Mouse (Mus musculus): ENCODE data around the gene Chn2.

Chn2 gene

DNA sequence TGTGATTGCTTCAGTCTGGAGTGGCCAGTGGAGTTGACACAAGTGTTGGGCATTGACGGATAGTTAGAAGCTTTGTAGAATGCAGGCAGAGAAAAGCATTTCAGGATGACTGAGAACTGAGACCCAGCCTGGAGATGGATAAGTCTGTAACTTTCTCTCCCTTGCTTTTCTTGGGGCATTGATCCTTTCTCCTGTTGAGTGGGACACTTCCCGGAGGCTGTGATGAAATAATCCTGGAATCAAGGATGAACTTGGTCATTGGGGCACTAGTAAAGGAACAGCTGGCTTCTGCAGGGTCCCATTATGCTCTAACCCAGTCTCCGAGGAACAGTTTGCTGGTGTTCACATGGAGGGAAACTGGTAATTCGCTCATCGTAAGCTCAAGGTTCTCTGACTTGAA, 4.2 kb downstream of the Chn2 start:
- DNase-seq, result no peak

DNA sequence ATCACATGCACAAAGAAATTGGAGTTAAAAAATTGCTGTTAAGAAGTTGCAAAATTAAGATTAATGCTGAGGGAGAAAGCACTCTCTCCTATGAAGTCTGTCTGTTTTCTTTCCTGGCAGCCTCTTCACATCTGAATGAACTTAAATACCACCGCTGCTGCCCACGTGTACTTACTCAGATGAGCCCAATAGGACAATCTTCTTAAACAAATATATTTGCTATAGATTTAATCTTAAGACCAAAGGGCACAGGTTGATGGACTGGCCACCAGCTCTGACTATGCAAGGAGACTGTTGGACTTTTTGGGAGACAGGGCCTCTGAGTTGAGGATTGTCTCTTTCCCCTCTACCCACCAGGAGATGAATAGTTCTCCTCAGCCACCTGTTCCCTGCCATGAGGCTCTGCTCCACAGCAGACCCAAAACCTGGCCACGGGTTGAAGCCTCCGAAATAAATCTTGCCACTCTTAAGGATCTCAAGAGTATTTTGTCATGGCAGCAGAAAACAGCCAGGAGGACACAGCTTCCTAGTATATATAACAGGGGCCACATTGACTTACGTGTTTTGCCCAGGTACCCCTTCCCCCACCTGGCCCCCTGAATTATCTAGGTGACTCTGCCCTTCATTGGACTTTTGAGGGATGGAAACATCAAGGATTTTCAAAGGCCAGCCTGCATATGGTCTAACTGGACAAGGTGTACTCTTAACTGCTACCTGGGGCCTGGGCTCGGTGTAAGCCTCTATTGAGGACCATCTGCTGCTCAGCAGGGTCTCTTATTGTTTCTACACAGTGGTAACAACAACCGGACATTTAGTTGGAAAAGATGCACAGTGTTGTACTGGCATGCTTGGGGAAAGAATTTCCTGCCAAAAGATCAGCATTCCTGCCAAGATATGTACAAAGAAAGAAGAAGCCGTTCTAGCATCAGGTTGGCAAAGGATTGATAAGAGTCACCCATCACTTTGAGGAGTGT, 6.7 kb downstream of the Chn2 start:
- no peak for DNase-seq

DNA sequence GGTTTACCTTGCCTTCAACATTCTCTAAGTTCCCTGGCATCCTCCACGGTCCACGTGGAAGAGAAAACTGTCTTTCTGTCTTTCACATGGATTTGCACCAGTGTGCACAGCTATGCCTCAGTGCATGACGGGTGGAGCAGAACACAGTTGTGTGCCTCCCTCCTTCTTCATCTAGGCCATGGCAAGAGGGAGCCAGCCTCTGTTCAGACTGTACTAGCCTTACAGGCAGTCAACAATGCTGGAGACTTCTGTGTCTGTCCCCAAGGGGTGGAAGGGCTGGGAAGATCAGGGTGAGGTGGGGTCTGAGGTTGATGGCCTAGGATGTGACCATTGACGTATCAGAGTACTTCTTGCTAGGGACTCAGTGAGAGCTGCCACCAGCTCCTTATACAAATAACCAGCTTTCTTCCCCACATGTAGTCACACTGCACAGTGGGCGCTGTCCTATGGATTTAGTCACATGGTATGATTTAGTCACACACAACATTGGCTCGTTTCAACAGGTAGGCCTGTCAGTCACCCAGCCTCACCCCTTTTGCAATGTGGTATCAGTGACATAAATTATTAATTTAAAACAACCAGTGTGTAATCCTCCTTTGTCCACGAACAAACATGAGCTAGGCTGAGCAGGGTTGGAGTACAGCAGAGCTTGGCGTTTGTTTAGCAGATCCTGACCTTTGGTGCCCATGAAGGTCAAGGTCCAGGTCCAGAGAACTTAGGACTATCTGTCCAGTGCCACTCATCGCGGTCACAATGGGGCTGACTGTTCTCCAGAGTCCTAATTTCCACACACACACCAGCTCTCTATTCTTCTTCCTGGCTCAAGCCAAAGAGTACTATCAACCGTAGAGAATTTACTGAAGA, 7.8 kb downstream of the Chn2 start:
- no peak for DNase-seq

- no peak for DNase-seq
Measured at GRCm38 (mm10) chr6:54048768-54049167, 9.4 kb downstream of the Chn2 start.

GRCm38 (mm10) chr6:54051173-54051572, 11.8 kb downstream of the Chn2 start:
- DNase-seq, result no peak

- DNase-seq, result no peak
Measured at GRCm38 (mm10) chr6:54052124-54052523, 12.8 kb downstream of the Chn2 start.

DNA sequence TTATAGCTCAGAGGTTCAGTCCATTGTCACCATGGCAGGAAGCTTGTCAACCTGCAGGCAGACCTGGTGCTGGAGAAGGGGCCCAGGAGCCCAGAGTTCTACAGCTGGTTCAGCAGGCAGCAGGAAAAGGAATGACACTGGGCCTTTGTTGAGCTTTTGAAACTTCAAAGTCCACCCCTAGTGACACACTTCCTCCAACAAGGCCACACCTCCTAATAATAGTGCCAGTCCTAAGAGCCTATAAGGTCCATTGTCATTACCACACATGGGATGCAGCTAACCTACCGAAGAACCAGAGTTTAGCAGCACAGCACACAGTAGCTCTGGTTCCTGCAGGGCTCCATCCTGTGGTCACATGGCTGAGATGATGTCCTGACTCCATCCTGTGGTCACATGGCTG, 13.3 kb downstream of the Chn2 start:
- no peak for DNase-seq

- DNase-seq, result no peak
Measured at GRCm38 (mm10) chr6:54053316-54053715, 14.0 kb downstream of the Chn2 start.

GRCm38 (mm10) chr6:54055387-54055786, 16.0 kb downstream of the Chn2 start:
- DNase-seq, result no peak

DNA sequence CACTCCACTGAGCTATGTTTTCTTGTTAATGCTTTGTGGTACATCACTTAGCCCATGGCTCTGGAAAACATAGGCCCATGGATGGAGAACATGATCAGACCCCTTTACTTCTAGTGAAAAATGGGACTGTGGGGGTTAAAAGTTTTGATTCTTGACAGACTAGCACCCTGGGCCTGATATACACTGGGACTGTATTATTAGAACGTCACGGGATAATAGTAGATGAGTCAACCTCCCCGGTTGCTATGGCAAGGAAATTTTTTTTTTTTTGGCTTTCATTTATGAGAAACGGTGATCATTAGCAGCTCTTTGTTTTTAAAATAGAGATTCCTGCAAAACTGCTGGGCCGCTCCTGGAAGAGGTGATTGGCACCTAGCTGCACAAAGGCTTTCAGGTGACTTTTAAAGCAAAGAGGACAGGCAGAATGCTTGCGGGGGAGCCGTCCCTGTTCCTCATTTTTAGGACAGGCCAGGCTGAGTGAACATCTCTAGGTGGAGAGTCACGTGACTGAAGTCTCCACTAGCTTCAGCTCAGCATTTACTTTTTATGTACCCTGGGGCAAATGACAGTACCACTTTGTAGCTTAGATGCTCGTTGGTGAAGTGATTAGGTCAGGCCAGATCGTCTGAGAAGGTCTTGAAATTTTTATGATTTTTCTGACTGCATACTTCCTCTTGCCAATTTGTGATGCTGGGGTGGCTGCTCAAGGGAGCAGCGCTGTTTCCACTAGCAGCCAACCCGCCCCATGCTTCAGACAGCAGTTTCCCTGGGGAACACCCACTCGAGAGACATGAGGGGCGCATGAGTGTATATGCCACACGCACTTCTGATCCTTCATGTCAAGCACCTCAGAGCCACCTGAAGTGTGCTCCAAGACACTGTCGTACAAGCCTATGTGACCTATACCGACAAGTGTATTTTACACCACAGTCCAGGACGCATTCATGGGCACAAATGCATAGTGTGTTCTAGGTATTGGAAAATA, 17.5 kb downstream of the Chn2 start:
- no peak for DNase-seq

- no peak for DNase-seq
Measured at GRCm38 (mm10) chr6:54057661-54058060, 18.3 kb downstream of the Chn2 start.

GRCm38 (mm10) chr6:54058837-54059236, 19.5 kb downstream of the Chn2 start:
- DNase-seq, result no peak

GRCm38 (mm10) chr6:54060258-54060657, 20.9 kb downstream of the Chn2 start:
- no peak for DNase-seq

DNA sequence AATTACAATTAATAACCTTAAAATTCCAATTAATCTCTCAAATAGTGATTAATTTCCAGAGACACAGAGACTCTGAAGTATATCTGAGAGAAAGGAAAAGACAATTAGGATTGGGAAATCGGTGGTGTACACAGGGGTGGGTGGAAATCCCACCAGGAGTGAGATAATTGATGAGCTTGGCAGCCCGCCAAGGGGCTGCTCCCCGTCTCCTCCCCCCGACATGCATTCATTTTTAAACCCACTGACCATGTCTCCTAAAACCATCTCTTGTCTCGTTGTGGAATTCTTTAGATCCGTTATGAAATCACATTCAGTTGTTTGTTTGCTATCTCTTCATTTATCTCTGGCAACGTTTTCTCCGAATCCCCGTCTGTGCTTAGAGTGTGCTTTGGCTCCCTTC, 22.0 kb downstream of the Chn2 start:
- no peak for DNase-seq

DNA sequence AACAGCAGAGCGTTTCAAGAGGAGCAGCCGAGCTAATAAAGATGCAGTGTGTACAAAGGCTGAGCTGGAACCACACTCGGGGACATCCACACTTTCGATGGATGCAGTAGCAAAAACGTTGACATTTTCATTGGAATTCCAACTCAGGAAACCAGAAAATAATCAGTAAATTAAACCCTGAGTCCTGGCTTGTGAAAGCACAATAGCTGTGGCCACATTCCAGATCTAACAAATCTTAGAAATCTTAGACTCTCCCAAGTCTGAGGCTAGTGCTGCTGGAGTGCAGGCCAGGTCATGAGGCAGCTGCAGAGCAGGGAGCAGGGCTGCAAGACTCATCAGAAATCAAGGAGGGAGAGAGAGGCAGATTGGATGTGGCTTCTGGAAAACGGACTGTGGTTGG, 24.5 kb downstream of the Chn2 start:
- DNase-seq, result no peak

DNA sequence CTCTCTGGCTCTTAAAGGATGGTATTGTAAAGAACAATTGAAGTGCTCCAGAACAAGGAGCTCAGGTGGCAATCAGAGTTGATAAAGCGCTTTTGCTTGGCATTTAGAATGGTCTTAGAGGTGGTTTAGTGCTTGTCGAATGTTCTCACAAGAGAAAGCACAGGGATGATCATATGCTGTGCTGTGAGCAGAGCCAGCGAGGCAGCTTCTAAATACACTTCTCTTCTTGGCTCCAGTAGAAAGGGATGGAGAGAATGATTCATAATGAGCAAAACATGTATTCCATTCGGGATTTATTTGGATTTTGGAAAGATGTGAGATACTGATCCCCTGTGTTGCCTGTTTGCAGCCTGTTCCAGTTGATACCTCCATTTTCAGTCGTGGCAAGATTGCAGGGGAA, 28.0 kb downstream of the Chn2 start:
- no peak for DNase-seq

GRCm38 (mm10) chr6:54068882-54069281, 29.5 kb downstream of the Chn2 start:
- DNase-seq, result no peak

GRCm38 (mm10) chr6:54070736-54071135, 31.4 kb downstream of the Chn2 start:
- no peak for DNase-seq

GRCm38 (mm10) chr6:54071478-54071877, 32.1 kb downstream of the Chn2 start:
- no peak for DNase-seq

GRCm38 (mm10) chr6:54074454-54074853, 35.1 kb downstream of the Chn2 start:
- no peak for DNase-seq

DNA sequence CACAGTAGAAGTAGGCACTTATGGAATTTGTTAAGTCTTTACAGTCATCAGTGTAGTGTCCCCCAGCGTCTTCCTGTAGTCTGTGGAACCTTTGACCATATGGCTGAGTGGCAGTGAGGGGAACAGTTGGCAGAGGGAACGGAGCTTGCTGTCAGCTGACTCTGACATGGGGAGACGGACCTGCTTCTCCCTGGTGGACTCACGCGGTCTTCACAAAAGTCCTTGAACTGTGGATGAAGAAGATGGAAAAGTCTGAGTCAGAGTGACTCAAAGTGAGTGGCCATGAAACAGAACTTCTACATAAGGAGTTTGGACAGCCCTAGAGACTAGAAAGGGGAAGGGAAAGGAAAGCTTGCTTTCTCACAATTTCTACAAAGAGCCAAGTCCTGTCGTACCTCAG, 36.1 kb downstream of the Chn2 start:
- no peak for DNase-seq

DNA sequence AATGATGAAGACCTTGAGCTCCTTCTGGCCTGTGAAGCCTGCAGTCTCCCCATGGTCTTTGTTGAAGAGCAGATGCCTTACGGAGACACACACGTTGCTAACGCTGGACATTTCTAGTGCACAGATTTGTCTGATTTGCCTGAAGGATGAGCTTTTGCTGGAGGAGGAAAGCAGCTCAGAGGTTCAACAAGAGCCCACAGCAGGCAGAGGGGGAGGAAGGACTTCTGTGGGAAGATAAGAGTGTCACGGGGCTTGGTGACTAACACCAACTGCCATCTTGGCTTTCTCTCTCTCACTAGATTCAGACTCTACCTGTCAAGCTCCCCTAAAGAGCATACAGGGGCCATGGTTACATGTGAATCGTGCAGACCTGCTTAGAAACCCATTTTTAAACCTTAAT, 37.3 kb downstream of the Chn2 start:
- no peak for DNase-seq

DNA sequence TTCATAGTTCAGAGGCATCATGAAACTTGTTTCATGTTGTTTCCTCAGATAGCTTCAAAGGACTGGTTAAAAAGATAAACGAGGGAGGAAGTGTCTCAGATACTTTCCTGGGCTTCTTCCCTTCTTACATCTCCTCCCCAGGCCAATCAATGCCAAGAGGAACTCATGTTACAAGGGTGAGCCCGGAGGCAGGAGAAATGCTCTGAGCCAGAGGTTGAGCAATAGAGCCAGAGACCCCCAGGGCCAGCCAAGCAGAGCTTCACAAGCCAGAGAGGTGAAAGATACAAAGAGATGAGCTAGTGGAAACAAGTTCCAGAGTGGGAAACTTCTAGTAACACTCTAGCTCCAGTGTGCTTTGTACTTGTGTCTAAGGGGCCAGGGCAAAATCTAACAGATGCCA, 38.9 kb downstream of the Chn2 start:
- no peak for DNase-seq
